Mouse (Mus musculus) MEL (cell line): ENCODE results near the gene Fgf22. TPM values are rescaled to one million over a fixed set of nuclear protein-coding genes. Genes with fewer than 3 reads are reported as not detected.

ENCODE experiments used
- DNase-seq: peaks from one replicate; pipeline ENCODE4 v3.0.0; 2011; ENCODE audit warnings: low read depth, low spot score
- H3K27ac ChIP-seq: 2 replicates; pipeline ENCODE4 v1.5.1; 2012; ENCODE audit warnings: low read depth, mild to moderate bottlenecking, control low read depth, low read length, moderate library complexity; ENCODE audit not compliant: control insufficient read depth
- H3K27me3 ChIP-seq, 2 experiments: fragments of 150-350 bp in 1 of 2; sonication (generic) in 1 of 2; 2 replicates each; pipeline ENCODE4 v1.6.1; 2012; ENCODE audit warnings: low read length in 2 of 2, mild to moderate bottlenecking in 2 of 2, improper control_type of control experiment in 1 of 2, moderate library complexity in 1 of 2; ENCODE audit not compliant: insufficient read depth in 2 of 2, control insufficient read depth in 1 of 2
- H3K36me3 ChIP-seq, 2 experiments: 2 replicates each; pipeline ENCODE4 v1.6.1; 2012 to 2014; ENCODE audit warnings: low read length in 2 of 2, improper control_type of control experiment in 1 of 2, inconsistent platforms in 1 of 2, mild to moderate bottlenecking in 1 of 2; ENCODE audit not compliant: insufficient read depth in 2 of 2, control insufficient read depth in 1 of 2
- H3K4me1 ChIP-seq, 2 experiments: fragments of 150-350 bp in 1 of 2; sonication (generic) in 1 of 2; 2 replicates each; pipeline ENCODE4 v1.6.1; 2012; ENCODE audit warnings: low read length in 2 of 2, improper control_type of control experiment in 1 of 2, mild to moderate bottlenecking in 1 of 2; ENCODE audit not compliant: insufficient read depth in 2 of 2, control insufficient read depth in 1 of 2
- H3K4me3 ChIP-seq, 2 experiments: fragments of 150-350 bp in 1 of 2; sonication (generic) in 1 of 2; 2 replicates each; pipeline ENCODE4 v1.5.1; 2012; ENCODE audit warnings: low read depth in 2 of 2, low read length in 2 of 2, mild to moderate bottlenecking in 2 of 2, moderate library complexity in 2 of 2, control low read depth in 1 of 2, improper control_type of control experiment in 1 of 2; ENCODE audit not compliant: control insufficient read depth in 1 of 2, insufficient read depth in 1 of 2
- H3K79me2 ChIP-seq: 2 replicates; pipeline ENCODE4 v1.6.1; 2012; ENCODE audit warnings: mild to moderate bottlenecking, low read length, moderate library complexity; ENCODE audit not compliant: control insufficient read depth, poor library complexity, insufficient read depth
- H3K9ac ChIP-seq: 2 replicates; pipeline ENCODE4 v1.6.1; 2012; ENCODE audit warnings: low read depth, mild to moderate bottlenecking, control low read depth, low read length, moderate library complexity; ENCODE audit not compliant: control insufficient read depth, poor library complexity, severe bottlenecking
- H3K9me3 ChIP-seq: fragments of 150-350 bp; sonication (generic); replicated peaks from 2 replicates; pipeline ENCODE4 v1.6.1; 2012; ENCODE audit warnings: mild to moderate bottlenecking, low read length, improper control_type of control experiment, moderate library complexity; ENCODE audit not compliant: insufficient read depth
- CHD1 ChIP-seq: IDR thresholded peaks from 2 replicates; pipeline ENCODE4 v1.6.1; 2012; ENCODE audit warnings: low read depth, mild to moderate bottlenecking, inconsistent platforms, low read length, improper control_type of control experiment
- CHD2 ChIP-seq: IDR thresholded peaks from 2 replicates; pipeline ENCODE4 v1.6.1; 2011; ENCODE audit warnings: low read length, improper control_type of control experiment
- CTCF ChIP-seq, 3 experiments: IDR thresholded peaks in 2 of 3; conservative IDR thresholded peaks in 1 of 3; 2 replicates each; pipeline ENCODE4 v1.5.1; 2011 to 2012; ENCODE audit warnings: low read length in 3 of 3, low read depth in 2 of 3, mild to moderate bottlenecking in 2 of 3, improper control_type of control experiment in 1 of 3, inconsistent platforms in 1 of 3, mixed read lengths in 1 of 3, moderate library complexity in 1 of 3; ENCODE audit not compliant: control insufficient read depth in 1 of 3, insufficient read depth in 1 of 3, poor library complexity in 1 of 3, severe bottlenecking in 1 of 3
- ELF1 ChIP-seq: IDR thresholded peaks from 2 replicates; pipeline ENCODE4 v1.6.1; 2014; ENCODE audit warnings: low read depth, mild to moderate bottlenecking, inconsistent platforms, low read length, improper control_type of control experiment, moderate library complexity
- GATA1 ChIP-seq: IDR thresholded peaks from 2 replicates; pipeline ENCODE4 v1.6.1; 2011; ENCODE audit warnings: low read depth, low read length, improper control_type of control experiment
- HCFC1 ChIP-seq: IDR thresholded peaks from 2 replicates; pipeline ENCODE4 v1.6.1; 2012; ENCODE audit warnings: low read depth, mild to moderate bottlenecking, inconsistent platforms, low read length, improper control_type of control experiment, moderate library complexity
- MAFK ChIP-seq: IDR thresholded peaks from 2 replicates; pipeline ENCODE4 v1.6.1; 2011; ENCODE audit warnings: low read depth, mild to moderate bottlenecking, low read length, improper control_type of control experiment, borderline replicate concordance
- MEF2A ChIP-seq: IDR thresholded peaks from 2 replicates; pipeline ENCODE4 v1.6.1; 2014; ENCODE audit warnings: low read depth, mild to moderate bottlenecking, inconsistent platforms, low read length, improper control_type of control experiment; ENCODE audit not compliant: poor library complexity, insufficient replicate concordance, severe bottlenecking; ENCODE audit errors: extremely low read depth
- MXI1 ChIP-seq: IDR thresholded peaks from 2 replicates; pipeline ENCODE4 v1.6.1; 2011; ENCODE audit warnings: mild to moderate bottlenecking, low read depth, low read length, improper control_type of control experiment
- MYC ChIP-seq: IDR thresholded peaks from 2 replicates; pipeline ENCODE4 v1.6.1; 2011; ENCODE audit warnings: low read depth, mild to moderate bottlenecking, low read length, improper control_type of control experiment, moderate library complexity
- NELFE ChIP-seq: IDR thresholded peaks from 2 replicates; pipeline ENCODE4 v1.6.1; 2011; ENCODE audit warnings: low read depth, low read length, improper control_type of control experiment
- POLR2AphosphoS2 ChIP-seq: IDR thresholded peaks from 2 replicates; pipeline ENCODE4 v1.6.1; 2011; ENCODE audit warnings: low read length, improper control_type of control experiment
- POLR2AphosphoS5 ChIP-seq: IDR thresholded peaks from 2 replicates; pipeline ENCODE4 v1.6.1; 2012; ENCODE audit warnings: low read depth, borderline replicate concordance, mild to moderate bottlenecking, inconsistent platforms, low read length, moderate library complexity, mixed read lengths
- RAD21 ChIP-seq: IDR thresholded peaks from 2 replicates; pipeline ENCODE4 v1.6.1; 2011; ENCODE audit warnings: mild to moderate bottlenecking, low read depth, low read length, improper control_type of control experiment
- RCOR1 ChIP-seq: IDR thresholded peaks from 2 replicates; pipeline ENCODE4 v1.6.1; 2012; ENCODE audit warnings: low read depth, mild to moderate bottlenecking, inconsistent platforms, low read length, improper control_type of control experiment
- SIN3A ChIP-seq: IDR thresholded peaks from 2 replicates; pipeline ENCODE4 v1.6.1; 2012; ENCODE audit warnings: low read length, improper control_type of control experiment, inconsistent platforms
- TCF12 ChIP-seq: IDR thresholded peaks from 2 replicates; pipeline ENCODE4 v1.6.1; 2014; ENCODE audit warnings: low read depth, mild to moderate bottlenecking, inconsistent platforms, low read length, improper control_type of control experiment, moderate library complexity
- UBTF ChIP-seq: IDR thresholded peaks from 2 replicates; pipeline ENCODE4 v1.6.1; 2012; ENCODE audit warnings: low read depth, mild to moderate bottlenecking, inconsistent platforms, low read length, improper control_type of control experiment, moderate library complexity, borderline replicate concordance; ENCODE audit not compliant: insufficient read depth
- ZC3H11A ChIP-seq: IDR thresholded peaks from 2 replicates; pipeline ENCODE4 v1.6.1; 2012; ENCODE audit warnings: low read depth, mild to moderate bottlenecking, inconsistent platforms, low read length, improper control_type of control experiment
- ZMIZ1 ChIP-seq: IDR thresholded peaks from 2 replicates; pipeline ENCODE4 v1.6.1; 2012; ENCODE audit warnings: low read depth, mild to moderate bottlenecking, inconsistent platforms, low read length, improper control_type of control experiment, moderate library complexity
- ZNF384 ChIP-seq: IDR thresholded peaks from 2 replicates; pipeline ENCODE4 v1.6.1; 2012; ENCODE audit warnings: low read depth, mild to moderate bottlenecking, inconsistent platforms, low read length, improper control_type of control experiment
- polyA plus RNA-seq, 2 experiments: library from polyadenylated mRNA; stranded (reverse) in 1 of 2; unstranded in 1 of 2; fragments of >175 nt in 1 of 2; fragments of >200 nt in 1 of 2; gene quantifications; 2 replicates each; pipeline versions ENCODE4 v1.2.1 to v1.2.4; 2012; ENCODE audit warnings: low replicate concordance in 2 of 2, low read depth in 1 of 2; ENCODE audit not compliant: insufficient read length in 2 of 2, insufficient read depth in 1 of 2, missing spikeins in 1 of 2
- total RNA-seq: library from RNA; depleted of rRNA; stranded (reverse); fragments of 300-350 nt; gene quantifications from 2 replicates; pipeline ENCODE4 v1.2.3, GENCODE M21; 2012

Gene Fgf22
- total and polyA plus RNA-seq, 3 experiments: 0.15 to 0.33 TPM; not detected in 1

- peak overlapping the region; percentile 6 to 71; a peak in 2 of 4 replicates for H3K4me3 ChIP-seq
- no peaks in the 10 kb centered on the region for H3K36me3 ChIP-seq
- no peak overlapping the region for H3K27ac ChIP-seq
- H3K27me3 ChIP-seq: no peaks in the 10 kb centered on the region
- H3K9ac ChIP-seq: no peak overlapping the region
- no peak for TF ChIP-seq MEF2A
- TF ChIP-seq POLR2AphosphoS2: no peak
- TF ChIP-seq POLR2AphosphoS5: no peak
- TF ChIP-seq MYC: no peak
- TF ChIP-seq ZMIZ1: no peak
- TF ChIP-seq ZC3H11A: no peak
- no peak for TF ChIP-seq MAFK
- TF ChIP-seq RAD21: no peak
- TF ChIP-seq UBTF: no peak
- TF ChIP-seq SIN3A: no peak
- TF ChIP-seq GATA1: no peak
- no peak for TF ChIP-seq MXI1
- no peak for TF ChIP-seq RCOR1
- TF ChIP-seq CTCF (IDR thresholded peaks at IDR 0.05 in 2 of 3, conservative IDR thresholded peaks at IDR 0.05 in 1 of 3; ENCODE audit: control insufficient read depth in 1 of 3, insufficient read depth in 1 of 3, low read depth in 2 of 3, low read length in 3 of 3, poor library complexity in 1 of 3, severe bottlenecking in 1 of 3): no peak
- no peaks in the 10 kb centered on the region for H3K9me3 ChIP-seq
- no peak for DNase-seq
- H3K4me1 ChIP-seq: peaks cover 0 to 8% of the 10 kb centered on the region in 2 experiments; a peak in 1 of 4 replicates
- H3K79me2 ChIP-seq: no peaks in the 10 kb centered on the region
These were observed 26.3 kb downstream of the Fgf22 start for GRCm38 (mm10) chr10:79781139-79781538.

- no peak overlapping the region for H3K9ac ChIP-seq
- TF ChIP-seq NELFE (no peak), TCF12 (no peak), CHD2 (no peak), RAD21 (no peak), MEF2A (no peak), SIN3A (no peak), ELF1 (no peak), ZNF384 (no peak), ZC3H11A (no peak), CHD1 (no peak), POLR2AphosphoS2 (no peak), GATA1 (no peak), HCFC1 (no peak), RCOR1 (no peak)
- TF ChIP-seq, all 39 proteins: peak for 0
- H3K4me3 ChIP-seq: no peak overlapping the region
- H3K4me1 ChIP-seq: peaks cover 0 to 8% of the 10 kb centered on the region in 2 experiments; a peak in 1 of 4 replicates
- no peak overlapping the region for H3K27ac ChIP-seq
- no peaks in the 10 kb centered on the region for H3K36me3 ChIP-seq
- DNase-seq: no peak
- no peaks in the 10 kb centered on the region for H3K27me3 ChIP-seq
- H3K9me3 ChIP-seq: no peaks in the 10 kb centered on the region
- H3K79me2 ChIP-seq: no peaks in the 10 kb centered on the region
These were observed 27.1 kb downstream of the Fgf22 start for GRCm38 (mm10) chr10:79781956-79782355.
